Mouse (Mus musculus): Measurements from ENCODE around the gene Ank3. TPM values are rescaled to one million over a fixed set of nuclear protein-coding genes. Genes with fewer than 3 reads are reported as not detected.

The Ank3 gene
- polyA plus RNA-seq, 1 experiment from 2014 or later: 7.1 TPM

DNA sequence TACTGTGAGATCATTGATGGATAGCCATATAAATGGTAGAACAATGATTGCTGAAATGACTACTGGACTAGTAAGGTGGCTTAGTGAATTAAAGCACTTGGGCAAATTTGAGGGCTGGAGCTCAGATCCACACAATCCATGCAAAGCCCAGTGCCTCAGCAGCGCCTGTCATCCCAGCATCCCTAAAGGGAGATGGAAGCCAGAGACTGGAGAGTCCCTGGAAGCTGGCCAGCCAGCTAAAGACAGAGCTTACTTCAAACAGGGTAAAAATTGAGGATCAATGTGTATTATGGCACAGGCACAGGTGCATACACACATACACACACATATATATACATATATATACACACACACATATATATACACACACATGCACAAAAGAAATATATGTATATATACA is 553.7 kb downstream of the Ank3 start:
- DNase-seq: no peak
- Histone ChIP-seq H3K4me2 (ENCODE audit: low read depth, low read length) (no peak overlapping the region), H3K4me3 (ENCODE audit: low read depth, low read length) (no peak overlapping the region), H3K9ac (replicated peaks) (no peak overlapping the region), H3K9me3 (ENCODE audit: low read length) (no peaks in the 10 kb centered on the region), H3K27ac (ENCODE audit: low read depth) (no peak overlapping the region), H3K27me3 (ENCODE audit: insufficient read depth, low read length) (no peaks in the 10 kb centered on the region), H3K4me1 (ENCODE audit: insufficient read depth) (no peaks in the 10 kb centered on the region), H3K36me3 (replicated peaks; ENCODE audit: insufficient read depth, low read length) (no peaks in the 10 kb centered on the region)
- ATAC-seq: no peak
- TF ChIP-seq CTCF (IDR thresholded peaks at IDR 0.05; ENCODE audit: low read depth) (no peak), EP300 (IDR thresholded peaks at IDR 0.05; ENCODE audit: low read depth) (no peak)
- WGBS (ENCODE audit: insufficient replicate concordance): 78% methylated on average over 1 of the region's 1 CpGs

DNA sequence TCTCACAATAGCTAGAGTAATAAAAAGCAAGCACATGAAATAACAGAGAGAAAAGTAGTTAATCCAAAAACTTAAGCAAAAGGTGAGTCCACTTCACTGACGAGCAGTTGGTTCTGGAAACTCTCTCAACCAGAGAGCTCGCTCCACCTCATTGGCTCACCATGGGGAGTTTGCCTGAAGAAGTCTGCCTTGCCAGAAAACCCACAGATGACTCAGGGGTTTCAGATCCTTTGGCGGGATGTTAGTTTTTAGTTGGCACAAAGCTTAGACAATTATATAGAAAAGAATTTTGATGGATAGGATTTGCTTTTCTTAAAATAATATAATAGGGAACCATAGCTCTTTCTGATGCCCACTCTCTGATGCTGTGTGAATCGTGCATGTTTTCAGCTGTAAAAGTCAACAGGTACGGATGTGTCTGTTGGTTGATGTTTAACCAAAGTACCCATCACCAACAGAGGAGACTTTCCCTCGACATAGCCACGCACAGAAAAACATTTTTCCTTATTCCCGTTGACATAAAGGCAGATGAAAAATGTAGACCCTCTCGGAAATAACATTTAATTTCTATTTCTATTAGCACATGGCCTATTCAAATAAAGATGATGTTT is 556.2 kb downstream of the Ank3 start:
- H3K27me3 ChIP-seq (ENCODE audit: insufficient read depth, low read length): no peaks in the 10 kb centered on the region
- no peak overlapping the region for H3K4me2 ChIP-seq (ENCODE audit: low read depth, low read length)
- H3K9ac ChIP-seq (replicated peaks): no peak overlapping the region
- ATAC-seq: peak; percentile 56; the same call in 1 of the 2 replicates
- H3K4me3 ChIP-seq (ENCODE audit: low read depth, low read length): no peak overlapping the region
- no peaks in the 10 kb centered on the region for H3K4me1 ChIP-seq (ENCODE audit: insufficient read depth)
- TF ChIP-seq EP300 (IDR thresholded peaks at IDR 0.05; ENCODE audit: low read depth): no peak
- no peak for TF ChIP-seq CTCF (IDR thresholded peaks at IDR 0.05; ENCODE audit: low read depth)
- WGBS (ENCODE audit: insufficient replicate concordance): 62% methylated on average over 9 of the region's 9 CpGs
- H3K36me3 ChIP-seq (replicated peaks; ENCODE audit: insufficient read depth, low read length): no peaks in the 10 kb centered on the region
- no peaks in the 10 kb centered on the region for H3K9me3 ChIP-seq (ENCODE audit: low read length)
- DNase-seq: no peak
- H3K27ac ChIP-seq (ENCODE audit: low read depth): peak overlapping the region; percentile 55

DNA sequence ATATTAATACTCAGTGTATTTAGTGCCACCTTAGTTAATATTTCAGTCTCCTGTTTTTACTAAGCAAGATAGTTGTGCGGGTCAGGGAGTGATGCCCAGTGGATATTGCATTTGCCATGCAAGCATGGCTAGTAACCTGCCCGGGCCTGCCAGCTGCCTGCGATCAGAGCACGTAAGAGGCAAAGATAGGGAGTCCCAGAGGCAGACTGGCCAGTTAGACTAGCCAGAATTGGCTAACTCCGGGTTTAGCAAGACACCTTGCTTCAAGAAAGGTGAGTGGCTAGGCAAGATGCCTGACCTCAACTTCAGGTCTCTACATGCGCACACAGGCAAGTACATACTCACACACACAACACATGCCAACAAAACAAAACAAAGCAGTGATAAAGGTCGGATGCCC is 563.7 kb downstream of the Ank3 start:
- H3K4me1 ChIP-seq (ENCODE audit: insufficient read depth): no peaks in the 10 kb centered on the region
- no peak overlapping the region for H3K9ac ChIP-seq (replicated peaks)
- no peak overlapping the region for H3K27ac ChIP-seq (ENCODE audit: low read depth)
- no peak for ATAC-seq
- no peaks in the 10 kb centered on the region for H3K9me3 ChIP-seq (ENCODE audit: low read length)
- H3K4me2 ChIP-seq (ENCODE audit: low read depth, low read length): no peak overlapping the region
- no peak for DNase-seq
- WGBS (ENCODE audit: insufficient replicate concordance): 76% methylated on average over 7 of the region's 7 CpGs
- H3K27me3 ChIP-seq (ENCODE audit: insufficient read depth, low read length): no peaks in the 10 kb centered on the region
- TF ChIP-seq EP300 (IDR thresholded peaks at IDR 0.05; ENCODE audit: low read depth) (no peak), CTCF (IDR thresholded peaks at IDR 0.05; ENCODE audit: low read depth) (no peak)
- no peaks in the 10 kb centered on the region for H3K36me3 ChIP-seq (replicated peaks; ENCODE audit: insufficient read depth, low read length)
- H3K4me3 ChIP-seq (ENCODE audit: low read depth, low read length): no peak overlapping the region

DNA sequence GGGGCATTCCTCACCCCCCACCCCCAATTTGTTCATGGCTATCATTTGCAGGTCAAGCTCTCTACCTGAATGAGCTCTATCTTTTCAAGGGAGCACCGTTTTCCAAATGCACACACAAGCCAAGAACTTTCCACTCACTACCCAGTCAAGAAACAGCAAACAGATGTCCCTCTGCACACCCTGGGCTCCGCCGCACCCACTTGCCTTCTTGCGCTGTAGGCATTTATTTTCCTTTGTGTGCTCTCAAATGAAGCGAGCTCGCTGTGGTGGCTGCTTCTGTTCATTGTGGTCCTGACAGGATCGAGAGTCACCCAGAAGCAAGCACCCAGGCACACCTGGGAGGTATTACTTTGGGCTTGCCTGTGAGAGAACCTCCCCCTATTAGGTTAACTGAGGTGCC is 564.4 kb downstream of the Ank3 start:
- no peaks in the 10 kb centered on the region for H3K36me3 ChIP-seq (replicated peaks; ENCODE audit: insufficient read depth, low read length)
- no peak for ATAC-seq
- DNase-seq: no peak
- WGBS (ENCODE audit: insufficient replicate concordance): 88% methylated on average over 7 of the region's 7 CpGs
- H3K9me3 ChIP-seq (ENCODE audit: low read length): no peaks in the 10 kb centered on the region
- H3K9ac ChIP-seq (replicated peaks): no peak overlapping the region
- no peaks in the 10 kb centered on the region for H3K4me1 ChIP-seq (ENCODE audit: insufficient read depth)
- no peaks in the 10 kb centered on the region for H3K27me3 ChIP-seq (ENCODE audit: insufficient read depth, low read length)
- TF ChIP-seq CTCF (IDR thresholded peaks at IDR 0.05; ENCODE audit: low read depth) (no peak), EP300 (IDR thresholded peaks at IDR 0.05; ENCODE audit: low read depth) (no peak)
- H3K4me3 ChIP-seq (ENCODE audit: low read depth, low read length): no peak overlapping the region
- H3K27ac ChIP-seq (ENCODE audit: low read depth): no peak overlapping the region
- H3K4me2 ChIP-seq (ENCODE audit: low read depth, low read length): no peak overlapping the region

DNA sequence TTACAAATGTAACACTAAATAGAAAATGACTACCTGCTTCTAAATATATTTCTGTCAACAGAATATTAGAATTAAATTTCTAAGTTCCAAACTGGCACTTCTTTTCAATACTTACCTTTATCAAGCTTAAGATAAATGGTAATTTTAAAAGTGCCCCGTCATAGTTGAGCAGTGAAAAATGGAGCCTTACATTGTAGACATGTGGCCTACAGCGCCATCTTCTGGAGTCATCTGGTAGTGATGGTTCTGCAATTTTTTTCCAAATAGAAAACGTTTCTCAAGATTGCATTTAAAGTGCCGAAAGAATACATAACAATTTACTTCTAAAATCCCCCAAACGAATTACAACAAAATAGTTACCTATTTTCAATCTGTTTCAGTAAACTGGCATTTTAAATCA is 566.0 kb downstream of the Ank3 start:
- ATAC-seq: no peak
- Histone ChIP-seq H3K4me1 (ENCODE audit: insufficient read depth) (no peaks in the 10 kb centered on the region), H3K9ac (replicated peaks) (no peak overlapping the region), H3K9me3 (ENCODE audit: low read length) (no peaks in the 10 kb centered on the region), H3K27me3 (ENCODE audit: insufficient read depth, low read length) (no peaks in the 10 kb centered on the region), H3K27ac (ENCODE audit: low read depth) (no peak overlapping the region), H3K36me3 (replicated peaks; ENCODE audit: insufficient read depth, low read length) (no peaks in the 10 kb centered on the region), H3K4me2 (ENCODE audit: low read depth, low read length) (no peak overlapping the region), H3K4me3 (ENCODE audit: low read depth, low read length) (no peak overlapping the region)
- DNase-seq: peak; percentile 61
- 4% methylated on average over 5 of the region's 5 CpGs for WGBS (ENCODE audit: insufficient replicate concordance)
- no peak for TF ChIP-seq EP300 (IDR thresholded peaks at IDR 0.05; ENCODE audit: low read depth)
- TF ChIP-seq CTCF (IDR thresholded peaks at IDR 0.05; ENCODE audit: low read depth): peak; percentile 84

DNA sequence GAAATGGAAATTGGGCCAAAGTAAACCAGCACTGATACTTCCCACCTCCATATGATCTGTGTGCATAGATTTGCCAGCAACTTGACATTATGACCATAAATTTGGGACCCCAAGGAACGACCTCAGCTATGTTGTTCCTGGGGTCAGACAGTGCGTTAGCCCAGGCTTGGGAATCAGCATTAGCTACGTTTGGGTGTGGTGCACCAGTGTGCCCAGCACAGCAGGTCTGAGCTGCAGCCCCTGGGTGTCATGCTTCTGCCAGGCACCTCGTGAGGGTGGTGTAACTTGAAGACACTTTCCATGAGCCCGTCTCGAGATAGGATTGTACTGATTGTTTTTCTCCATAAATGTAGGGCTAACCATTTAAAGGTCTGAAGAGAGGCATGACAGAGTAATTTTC is 566.5 kb downstream of the Ank3 start:
- no peak for DNase-seq
- no peak for TF ChIP-seq CTCF (IDR thresholded peaks at IDR 0.05; ENCODE audit: low read depth)
- TF ChIP-seq EP300 (IDR thresholded peaks at IDR 0.05; ENCODE audit: low read depth): no peak
- ATAC-seq: no peak
- H3K4me2 ChIP-seq (ENCODE audit: low read depth, low read length): no peak overlapping the region
- no peaks in the 10 kb centered on the region for H3K9me3 ChIP-seq (ENCODE audit: low read length)
- no peak overlapping the region for H3K9ac ChIP-seq (replicated peaks)
- no peaks in the 10 kb centered on the region for H3K4me1 ChIP-seq (ENCODE audit: insufficient read depth)
- no peak overlapping the region for H3K4me3 ChIP-seq (ENCODE audit: low read depth, low read length)
- no peaks in the 10 kb centered on the region for H3K27me3 ChIP-seq (ENCODE audit: insufficient read depth, low read length)
- 71% methylated on average over 6 of the region's 6 CpGs for WGBS (ENCODE audit: insufficient replicate concordance)
- H3K36me3 ChIP-seq (replicated peaks; ENCODE audit: insufficient read depth, low read length): no peaks in the 10 kb centered on the region
- no peak overlapping the region for H3K27ac ChIP-seq (ENCODE audit: low read depth)

DNA sequence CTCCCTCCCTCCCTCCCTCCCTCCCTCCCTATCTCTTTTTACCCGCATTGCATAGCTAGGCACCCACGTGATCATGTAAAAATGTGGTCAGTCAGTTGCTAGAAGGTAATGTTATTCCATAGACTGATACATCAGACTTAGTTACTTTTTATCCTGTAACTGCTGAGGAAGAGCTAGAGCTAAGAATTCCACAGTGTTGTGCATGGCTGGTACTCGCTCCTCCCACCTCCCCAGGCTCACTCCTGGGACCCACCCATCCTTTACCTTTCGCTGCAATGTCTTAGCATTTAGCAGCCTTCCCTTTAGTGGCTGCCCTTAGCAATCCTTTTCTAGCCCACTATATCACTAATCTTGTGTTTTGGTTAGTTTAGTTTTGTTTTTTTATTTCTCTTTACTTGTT is 569.4 kb downstream of the Ank3 start:
- Histone ChIP-seq H3K9ac (replicated peaks) (no peak overlapping the region), H3K4me3 (ENCODE audit: low read depth, low read length) (no peak overlapping the region), H3K36me3 (replicated peaks; ENCODE audit: insufficient read depth, low read length) (no peaks in the 10 kb centered on the region), H3K4me1 (ENCODE audit: insufficient read depth) (no peaks in the 10 kb centered on the region), H3K27me3 (ENCODE audit: insufficient read depth, low read length) (no peaks in the 10 kb centered on the region), H3K9me3 (ENCODE audit: low read length) (no peaks in the 10 kb centered on the region), H3K27ac (ENCODE audit: low read depth) (no peak overlapping the region), H3K4me2 (ENCODE audit: low read depth, low read length) (no peak overlapping the region)
- no peak for TF ChIP-seq EP300 (IDR thresholded peaks at IDR 0.05; ENCODE audit: low read depth)
- no peak for DNase-seq
- ATAC-seq: no peak
- WGBS (ENCODE audit: insufficient replicate concordance): 80% methylated on average over 4 of the region's 4 CpGs

All from liver, postnatal 0 days (tissue).